Comparison of ENCODE assay signal across 29 mouse cellular contexts in genomic region chr4:156054606-156055005, GRCm38 (mm10). TPM values are rescaled to one million over a fixed set of nuclear protein-coding genes. Genes with fewer than 3 reads are reported as not detected.
DNase-seq lines count a peak whose midpoint lies in the region; ATAC-seq lines count a peak whose summit lies in the region.
"Had no signal": no experiment of that assay in that cellular context is flagged by ENCODE, and none has a peak within 500 bp of the region (broad histone marks: within the 10 kb centered on the region; RNA-seq: fewer than 3 reads in every experiment).

No protein-coding gene starts in this region.

- ATAC-seq in liver, embryonic 12.5 days, result no peak
- ATAC-seq in liver, embryonic 16.5 days (ENCODE audit: low read depth), result peak; percentile 57
- ATAC-seq: forebrain, embryonic 15.5 days; hindbrain, postnatal 0 days had no signal

- no peaks in the 10 kb centered on the region for H3K9me3 ChIP-seq in liver, embryonic 12.5 days (replicated peaks)
- no peaks in the 10 kb centered on the region for H3K9me3 ChIP-seq in liver, embryonic 16.5 days (replicated peaks; ENCODE audit: control insufficient read depth, low read length)
- H3K9me3 ChIP-seq: embryonic facial prominence, embryonic 10.5 days; forebrain, embryonic 15.5 days; hindbrain, embryonic 10.5 days; limb, embryonic 10.5 days; liver, embryonic 13.5 days; lung, embryonic 15.5 days had no signal

- 86% methylated on average over 6 of the region's 6 CpGs for WGBS in liver, embryonic 12.5 days (ENCODE audit: insufficient replicate concordance)
- WGBS in liver, embryonic 16.5 days (ENCODE audit: insufficient replicate concordance), result 69% methylated on average over 6 of the region's 6 CpGs

- no peak overlapping the region for H3K9ac ChIP-seq in liver, embryonic 12.5 days
- no peak overlapping the region for H3K9ac ChIP-seq in liver, embryonic 16.5 days (ENCODE audit: low read depth, low read length)
- H3K9ac ChIP-seq: forebrain, embryonic 15.5 days; liver, embryonic 13.5 days; lung, embryonic 15.5 days had no signal

- H3K36me3 ChIP-seq in liver, embryonic 12.5 days, result no peaks in the 10 kb centered on the region
- H3K36me3 ChIP-seq in liver, embryonic 16.5 days (ENCODE audit: control insufficient read depth, insufficient read depth), result no peaks in the 10 kb centered on the region
- H3K36me3 ChIP-seq: embryonic facial prominence, embryonic 10.5 days; forebrain, embryonic 15.5 days; hindbrain, embryonic 10.5 days; limb, embryonic 10.5 days; liver, embryonic 13.5 days; lung, embryonic 15.5 days had no signal

- no peaks in the 10 kb centered on the region for H3K4me1 ChIP-seq in liver, embryonic 12.5 days
- no peaks in the 10 kb centered on the region; the same call in 1 of the 2 replicates for H3K4me1 ChIP-seq in liver, embryonic 16.5 days (ENCODE audit: control insufficient read depth, low read depth, low read length)
- H3K4me1 ChIP-seq: forebrain, embryonic 15.5 days had no signal

- peaks cover 11% of the 10 kb centered on the region; the same call in 1 of the 2 replicates for H3K27me3 ChIP-seq in liver, embryonic 12.5 days (replicated peaks)
- H3K27me3 ChIP-seq in liver, embryonic 16.5 days (ENCODE audit: control insufficient read depth, insufficient read depth, low read depth, low read length), result no peaks in the 10 kb centered on the region
- H3K27me3 ChIP-seq: forebrain, embryonic 15.5 days; liver, embryonic 13.5 days; lung, embryonic 15.5 days had no signal

- no peak overlapping the region for H3K4me2 ChIP-seq in liver, embryonic 12.5 days
- no peak overlapping the region for H3K4me2 ChIP-seq in liver, embryonic 16.5 days (ENCODE audit: low read depth, low read length)
- H3K4me2 ChIP-seq: forebrain, embryonic 15.5 days; heart, embryonic 11.5 days; liver, embryonic 13.5 days; lung, embryonic 15.5 days; midbrain, embryonic 11.5 days had no signal

- intact Hi-C loops in left cerebral cortex, postnatal 25 days (cut with DNase I), result no loop called here

- H3K4me3 ChIP-seq in liver, embryonic 12.5 days, result no peak overlapping the region
- no peak overlapping the region for H3K4me3 ChIP-seq in liver, embryonic 16.5 days (ENCODE audit: low read depth, low read length)
- H3K4me3 ChIP-seq: embryonic facial prominence, embryonic 10.5 days; forebrain, embryonic 15.5 days; hindbrain, embryonic 10.5 days; limb, embryonic 10.5 days; liver, embryonic 13.5 days; lung, embryonic 15.5 days had no signal

- DNase-seq in liver, result peak; percentile 2
- DNase-seq in kidney, adult 9 months, result peak; percentile 86
- peak; percentile 84 for DNase-seq in yolk sac, embryonic 10.5 days (ENCODE audit: low spot score)
- no peak for DNase-seq in layer of hippocampus, adult 8-10 months (ENCODE audit: low spot score in 2 of 2)
- DNase-seq in adrenal gland, adult 8-10 months, result no peak
- DNase-seq in left cerebral cortex, postnatal 25 days (ENCODE audit: low spot score in 2 of 2), result no peak
- DNase-seq: cerebellum, adult 11-12 months; cerebellum, postnatal 10 days; gastrocnemius, postnatal 14 days; heart, adult 11 months; liver, embryonic 13.5 days; thymus, postnatal 36 days had no signal

- H3K27ac ChIP-seq in liver, embryonic 12.5 days, result no peak overlapping the region
- H3K27ac ChIP-seq in liver, embryonic 16.5 days (ENCODE audit: low read length), result no peak overlapping the region
- H3K27ac ChIP-seq: embryonic facial prominence, embryonic 10.5 days; forebrain, embryonic 15.5 days; hindbrain, embryonic 10.5 days; hindbrain, postnatal 0 days; limb, embryonic 10.5 days; liver, embryonic 13.5 days; lung, embryonic 15.5 days; macrophage had no signal

RNA-seq across cellular contexts. Expression of gene Ttll10, which starts 4.6 kb away (rescaled TPM):
- polyA plus RNA-seq in liver, embryonic 12.5 days (2016; fragmentation: Nextera tagmentation; extraction: Ambion mirVana), result 0.07 and 0.15 TPM in 2 replicates
- 0.29 and 0.33 TPM in 2 replicates for polyA plus RNA-seq in liver, embryonic 16.5 days (2015; fragmentation: Nextera tagmentation; extraction: Ambion mirVana)
- total RNA-seq in layer of hippocampus, adult 8-10 months (2022), result under 1 TPM in 3 of 4 experiments, not detected in 1; 0.27 to 0.80 (median 0.45) TPM
- total RNA-seq in adrenal gland, adult 8-10 months (2022), result 1 to 10 TPM in 1 of 4 experiments, under 1 TPM in 2, not detected in 1; 0.38 to 1.2 (median 0.86) TPM
- not detected for total RNA-seq in left cerebral cortex, postnatal 25 days (2021)
- total RNA-seq: gastrocnemius, postnatal 14 days had no signal
- polyA plus RNA-seq: forebrain, embryonic 15.5 days; heart, postnatal 0 days; macrophage; midbrain, embryonic 11.5 days; midbrain, postnatal 0 days; neural tube, embryonic 14.5 days had no signal

RNA-seq across cellular contexts. Expression of gene Tnfrsf18, which starts 28.6 kb away (rescaled TPM):
- 0.77 and 0.99 TPM in 2 replicates for polyA plus RNA-seq in liver, embryonic 12.5 days (2016; fragmentation: Nextera tagmentation; extraction: Ambion mirVana)
- 0.58 and 0.68 TPM in 2 replicates for polyA plus RNA-seq in liver, embryonic 16.5 days (2015; fragmentation: Nextera tagmentation; extraction: Ambion mirVana)
- total RNA-seq in layer of hippocampus, adult 8-10 months (2022), result not detected
- 1 to 10 TPM in 1 of 4 experiments, under 1 TPM in 1, not detected in 2; 0.42 to 1.2 TPM for total RNA-seq in adrenal gland, adult 8-10 months (2022)
- not detected for total RNA-seq in left cerebral cortex, postnatal 25 days (2021)
- total RNA-seq: gastrocnemius, postnatal 14 days; layer of hippocampus, postnatal 14 days; left cerebral cortex, adult 8-10 months; midbrain, postnatal 0 days had no signal
- polyA plus RNA-seq: testis, adult 2 months had no signal

RNA-seq across cellular contexts. Expression of gene Tnfrsf4, which starts 41.0 kb away (rescaled TPM):
- 0.39 and 0.60 TPM in 2 replicates for polyA plus RNA-seq in liver, embryonic 12.5 days (2016; fragmentation: Nextera tagmentation; extraction: Ambion mirVana)
- polyA plus RNA-seq in liver, embryonic 16.5 days (2015; fragmentation: Nextera tagmentation; extraction: Ambion mirVana), result 0.22 and 0.37 TPM in 2 replicates
- total RNA-seq in layer of hippocampus, adult 8-10 months (2022), result 1 to 10 TPM; 1.1 to 3.5 (median 2.0) TPM
- 1 to 10 TPM; 1.0 to 3.0 (median 2.0) TPM for total RNA-seq in adrenal gland, adult 8-10 months (2022)
- 1 to 10 TPM; 2.0 to 2.1 TPM for total RNA-seq in left cerebral cortex, postnatal 25 days (2021)

RNA-seq across cellular contexts. Expression of gene 9430015G10Rik, which starts 55.2 kb away (rescaled TPM):
- polyA plus RNA-seq in liver, embryonic 12.5 days (2016; fragmentation: Nextera tagmentation; extraction: Ambion mirVana), result 19.6 and 20.3 TPM in 2 replicates
- 11.4 and 13.4 TPM in 2 replicates for polyA plus RNA-seq in liver, embryonic 16.5 days (2015; fragmentation: Nextera tagmentation; extraction: Ambion mirVana)
- total RNA-seq in layer of hippocampus, adult 8-10 months (2022), result 10 to 100 TPM; 28.2 to 49.7 (median 35.9) TPM
- total RNA-seq in adrenal gland, adult 8-10 months (2022), result 10 to 100 TPM; 10.7 to 22.9 (median 14.1) TPM
- 10 to 100 TPM; 28.6 to 29.4 TPM for total RNA-seq in left cerebral cortex, postnatal 25 days (2021)

Comparison
In these comparisons a context has a peak if more than half of its experiments do, and no peak if none do; other contexts are left out.
1. DNase-seq: peak in liver (single experiment), kidney, adult 9 months (single experiment) and yolk sac, embryonic 10.5 days (single experiment); none in layer of hippocampus, adult 8-10 months (0 of 2), adrenal gland, adult 8-10 months (single experiment) and left cerebral cortex, postnatal 25 days (0 of 2).